Mouse (Mus musculus): Measurements from ENCODE around the gene Tmprss12.
A peak's percentile ranks its signal among the peaks of the same experiment; 100 is the strongest.

DNA sequence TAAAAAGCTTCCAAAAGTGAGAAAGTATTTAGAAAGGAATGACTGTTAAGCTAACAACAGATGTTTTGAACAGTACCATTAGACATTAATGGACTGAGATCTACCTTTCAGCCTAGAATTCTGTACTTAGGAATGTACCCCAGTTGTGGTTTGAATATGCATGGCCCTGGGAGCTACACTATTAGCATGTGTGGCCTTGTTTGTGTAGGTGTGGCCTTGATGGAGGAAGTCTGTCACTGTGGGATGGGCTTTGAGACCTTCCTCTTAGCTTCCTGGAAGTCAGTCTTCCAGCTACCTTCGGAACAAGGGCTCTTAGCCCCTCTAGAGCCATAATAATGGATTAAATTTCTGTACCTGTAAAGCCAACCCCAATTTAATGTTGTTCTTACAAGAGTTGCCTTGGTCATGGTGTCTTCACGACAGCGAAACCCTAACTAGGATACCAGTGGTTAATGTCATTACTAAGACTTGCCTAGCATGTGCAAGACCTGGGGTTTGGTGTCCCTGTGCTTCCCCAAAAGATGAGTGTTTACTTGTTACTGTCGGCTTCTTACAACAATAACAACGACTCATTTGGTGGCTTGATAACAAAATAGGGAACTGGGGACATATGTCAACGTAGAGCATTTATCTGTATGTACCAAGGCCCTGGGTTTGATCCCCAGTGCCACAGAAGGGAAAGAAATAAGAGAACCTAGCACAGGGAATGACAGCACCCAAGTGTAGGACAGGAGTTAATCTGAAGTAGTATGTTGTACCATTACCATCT is 31.8 kb upstream of the Tmprss12 start:
- peak; percentile 98 for TF ChIP-seq POU5F1 (IDR thresholded peaks at IDR 0.05; ENCODE audit: borderline replicate concordance, low read length)
- no peak for TF ChIP-seq CTCF (conservative IDR thresholded peaks at IDR 0.05; ENCODE audit: low read length)
